Mouse (Mus musculus): Measurements from ENCODE around the gene Psapl1. TPM values are rescaled to one million over a fixed set of nuclear protein-coding genes. Genes with fewer than 3 reads are reported as not detected.
A peak's percentile ranks its signal among the peaks of the same experiment; 100 is the strongest.

Psapl1 gene
- total RNA-seq (2021) = not detected
- long read RNA-seq, experiment 1 = 0 reads
- long read RNA-seq, experiment 2 = 0 reads

DNA sequence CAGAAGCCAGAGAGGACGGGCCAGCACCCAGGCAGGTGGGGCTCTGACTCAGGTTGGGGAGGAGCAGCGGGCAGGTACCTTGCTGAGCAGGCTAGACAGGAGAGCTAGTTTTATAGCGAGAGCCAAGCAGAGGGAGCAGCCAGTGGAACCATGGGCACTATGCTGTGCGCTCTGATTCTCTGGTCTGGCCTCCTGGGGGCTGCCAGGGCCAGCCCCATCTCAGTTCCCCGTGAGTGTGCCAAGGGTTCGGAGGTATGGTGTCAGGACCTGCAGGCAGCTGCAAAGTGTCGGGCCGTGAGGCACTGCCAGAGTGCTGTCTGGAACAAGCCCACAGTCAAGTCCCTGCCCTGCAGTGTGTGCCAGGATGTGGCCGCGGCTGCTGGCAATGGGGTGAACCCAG lies at the start of gene Psapl1:
Gene Psapl1, plus strand, starts transcription at position 106 of the 400 bp plus-strand sequence.
- H3K4me3 ChIP-seq = no peak within 1 kb of the TSS
- no peak for TF ChIP-seq CTCF (conservative IDR thresholded peaks at IDR 0.05)
- peak within 1 kb of the TSS; percentile 62 for H3K27ac ChIP-seq
- DNase-seq (ENCODE audit: low spot score in 2 of 2) = no peak

GRCm38 (mm10) chr5:36154879-36155485 lies 48.8 kb upstream of the Psapl1 start:
- Histone ChIP-seq H3K27ac (peak overlapping the region; percentile 55; the same call in 1 of the 2 replicates), H3K4me3 (no peak overlapping the region)
- DNase-seq (ENCODE audit: low spot score in 2 of 2) = no peak
- no peak for TF ChIP-seq CTCF (conservative IDR thresholded peaks at IDR 0.05)

- DNase-seq (ENCODE audit: low spot score in 2 of 2) = no peak
- no peak overlapping the region for H3K27ac ChIP-seq
- no peak overlapping the region for H3K4me3 ChIP-seq
- 0 out of 2 replicates have a peak, but pooled peaks have one; percentile 6 for TF ChIP-seq CTCF (conservative IDR thresholded peaks at IDR 0.05)
Observed at GRCm38 (mm10) chr5:36165424-36166302, 38.2 kb upstream of the Psapl1 start.

- no peak for TF ChIP-seq CTCF (conservative IDR thresholded peaks at IDR 0.05)
- no peak for DNase-seq (ENCODE audit: low spot score in 2 of 2)
- Histone ChIP-seq H3K27ac (no peak overlapping the region), H3K4me3 (no peak overlapping the region)
Observed at GRCm38 (mm10) chr5:36166346-36167013, 37.3 kb upstream of the Psapl1 start.

DNA sequence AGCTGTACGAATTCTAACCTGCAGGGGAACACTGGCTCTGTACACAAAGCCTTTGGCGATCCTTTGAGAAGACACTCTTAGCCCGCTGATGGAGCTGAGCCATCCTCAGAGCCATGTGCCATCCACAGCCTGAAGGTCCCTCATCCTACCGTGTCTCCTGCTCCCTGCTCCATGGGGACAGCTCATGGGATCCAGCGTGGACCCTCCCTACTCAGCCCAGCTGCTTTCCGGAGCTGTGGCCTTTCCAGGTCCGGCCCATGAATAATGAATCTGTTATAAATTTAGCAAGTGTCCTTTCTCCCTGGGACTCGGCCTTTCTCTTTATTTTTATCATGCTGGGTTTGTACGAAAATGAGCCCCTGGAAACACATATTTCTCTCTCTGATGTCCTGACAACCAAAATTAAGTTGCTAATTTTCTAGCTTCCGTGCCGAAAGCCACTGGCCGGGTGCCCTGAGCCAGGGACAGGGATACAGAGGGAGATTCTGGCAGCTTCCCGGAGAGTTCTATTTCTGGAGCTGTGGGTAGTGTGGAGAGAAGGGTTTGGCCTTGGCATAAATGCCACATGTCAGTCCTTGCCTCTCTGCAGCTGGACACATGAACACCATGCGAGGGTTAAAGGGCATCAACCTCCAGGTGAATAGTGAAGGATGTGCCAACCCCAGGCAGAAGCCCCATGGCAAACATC lies 34.7 kb upstream of the Psapl1 start:
- H3K27ac ChIP-seq = peak overlapping the region; percentile 68
- peak; percentile 23 to 30 for DNase-seq (ENCODE audit: low spot score in 2 of 2)
- TF ChIP-seq CTCF (conservative IDR thresholded peaks at IDR 0.05) = 0 out of 2 replicates have a peak, but pooled peaks have one; percentile 12

GRCm38 (mm10) chr5:36174569-36175115 lies 29.2 kb upstream of the Psapl1 start:
- DNase-seq (ENCODE audit: low spot score in 2 of 2) = no peak
- Histone ChIP-seq H3K4me3 (no peak overlapping the region), H3K27ac (no peak overlapping the region)
- no peak for TF ChIP-seq CTCF (conservative IDR thresholded peaks at IDR 0.05)

More for the DNA sequence above, 34.7 kb upstream of the Psapl1 start:
- H3K4me3 ChIP-seq = no peak overlapping the region

- no peak for TF ChIP-seq CTCF (conservative IDR thresholded peaks at IDR 0.05)
Observed at GRCm38 (mm10) chr5:36176409-36176808, 27.4 kb upstream of the Psapl1 start.

GRCm38 (mm10) chr5:36176873-36177272 lies 26.9 kb upstream of the Psapl1 start:
- TF ChIP-seq CTCF (conservative IDR thresholded peaks at IDR 0.05) = no peak
- Histone ChIP-seq H3K4me3 (no peak overlapping the region), H3K27ac (no peak overlapping the region)
- DNase-seq (ENCODE audit: low spot score in 2 of 2) = no peak

More at GRCm38 (mm10) chr5:36176409-36176808, 27.4 kb upstream of the Psapl1 start:
- Histone ChIP-seq H3K27ac (no peak overlapping the region), H3K4me3 (no peak overlapping the region)
- DNase-seq (ENCODE audit: low spot score in 2 of 2) = no peak

- no peak for TF ChIP-seq CTCF (conservative IDR thresholded peaks at IDR 0.05)
- no peak overlapping the region for H3K4me3 ChIP-seq
- H3K27ac ChIP-seq = no peak overlapping the region
- DNase-seq (ENCODE audit: low spot score in 2 of 2) = no peak
Observed at GRCm38 (mm10) chr5:36178215-36178614, 25.6 kb upstream of the Psapl1 start.

GRCm38 (mm10) chr5:36178785-36179184 lies 25.0 kb upstream of the Psapl1 start:
- no peak for DNase-seq (ENCODE audit: low spot score in 2 of 2)
- Histone ChIP-seq H3K4me3 (no peak overlapping the region), H3K27ac (no peak overlapping the region)
- no peak for TF ChIP-seq CTCF (conservative IDR thresholded peaks at IDR 0.05)

GRCm38 (mm10) chr5:36179708-36180107 lies 24.1 kb upstream of the Psapl1 start:
- Histone ChIP-seq H3K4me3 (no peak overlapping the region), H3K27ac (no peak overlapping the region)
- no peak for TF ChIP-seq CTCF (conservative IDR thresholded peaks at IDR 0.05)
- DNase-seq (ENCODE audit: low spot score in 2 of 2) = no peak

DNA sequence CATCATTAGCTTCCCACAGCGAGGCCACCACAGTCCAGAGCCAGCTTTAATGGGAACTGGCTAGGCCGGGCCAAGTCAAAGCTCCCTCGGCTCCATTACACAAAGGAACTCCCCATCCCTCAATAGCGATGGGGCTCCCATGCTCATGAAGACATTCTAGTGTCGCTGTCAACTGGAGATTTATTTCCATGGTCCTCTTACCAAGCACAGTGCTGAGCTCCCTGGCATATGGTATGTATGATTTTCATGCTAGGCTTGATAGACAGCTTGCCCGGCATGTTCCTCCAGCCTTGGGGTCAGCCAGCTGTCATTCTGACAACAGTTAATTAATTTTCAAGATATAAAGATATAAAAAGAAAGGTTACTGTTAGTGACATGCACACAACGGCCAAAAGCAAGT lies 21.5 kb upstream of the Psapl1 start:
- H3K27ac ChIP-seq = no peak overlapping the region
- H3K4me3 ChIP-seq = no peak overlapping the region
- no peak for TF ChIP-seq CTCF (conservative IDR thresholded peaks at IDR 0.05)
- no peak for DNase-seq (ENCODE audit: low spot score in 2 of 2)
